Mouse (Mus musculus) stomach, embryonic 14.5 days (tissue): ENCODE data around the gene Irx4. TPM values are rescaled to one million over a fixed set of nuclear protein-coding genes. Genes with fewer than 3 reads are reported as not detected.

ENCODE experiments used
- ATAC-seq: fragments of 200-750 bp; cut with Nextera tagmentation; 2 replicates; pipeline ENCODE4 v1.8.0; 2017; ENCODE audit warnings: low read depth, moderate TSS enrichment; ENCODE audit not compliant: insufficient number of reproducible peaks, insufficient read depth, low FRiP score
- H3K27ac ChIP-seq: fragments of 300-500 bp; sonication (generic); 2 replicates; pipeline ENCODE4 v1.5.1; 2014; ENCODE audit warnings: mild to moderate bottlenecking, low read length, moderate library complexity, mixed read lengths
- H3K27me3 ChIP-seq: fragments of 300-500 bp; sonication (generic); 2 replicates; pipeline ENCODE4 v1.6.1; 2014; ENCODE audit warnings: low read length, control low read depth, mixed read lengths; ENCODE audit not compliant: control insufficient read depth, insufficient read depth
- H3K36me3 ChIP-seq: fragments of 300-500 bp; sonication (generic); 2 replicates; pipeline ENCODE4 v1.6.1; 2014; ENCODE audit warnings: mild to moderate bottlenecking, control low read depth, low read length, moderate library complexity, mixed read lengths; ENCODE audit not compliant: control insufficient read depth, insufficient read depth
- H3K4me1 ChIP-seq: fragments of 300-500 bp; sonication (generic); 2 replicates; pipeline ENCODE4 v1.6.1; 2014; ENCODE audit warnings: low read length, control low read depth, mixed read lengths; ENCODE audit not compliant: control insufficient read depth, insufficient read depth
- H3K4me2 ChIP-seq: fragments of 300-500 bp; sonication (generic); replicated peaks from 2 replicates; pipeline ENCODE4 v1.6.1; 2014; ENCODE audit warnings: low read depth, low read length, control low read depth
- H3K4me3 ChIP-seq: fragments of 300-500 bp; sonication (generic); 2 replicates; pipeline ENCODE4 v1.5.1; 2014; ENCODE audit warnings: low read depth, low read length, control low read depth
- H3K9ac ChIP-seq: fragments of 300-500 bp; sonication (generic); replicated peaks from 2 replicates; pipeline ENCODE4 v1.6.1; 2014; ENCODE audit warnings: low read depth, mild to moderate bottlenecking, control low read depth, low read length, moderate library complexity, mixed read lengths
- H3K9me3 ChIP-seq: fragments of 300-500 bp; sonication (generic); 2 replicates; pipeline ENCODE4 v1.6.1; 2016; ENCODE audit warnings: low read depth, low read length, control low read depth; ENCODE audit not compliant: control insufficient read depth
- WGBS: fragments of 180-500 bp; shearing (Covaris S2); extraction: QIAGEN DNeasy Blood & Tissue Kit; methylation state at CpG from one replicate; pipeline ENCODE4 v1.1.7; 2014; 5-methylcytosine and 5-hydroxymethylcytosine counted together
- polyA plus RNA-seq: library from polyadenylated mRNA; unstranded; fragments of >200 nt; fragmentation: Nextera tagmentation; extraction: Ambion mirVana; gene quantifications from 2 replicates; pipeline ENCODE4 v1.2.1, GENCODE M21; 2014

The Irx4 gene
- polyA plus RNA-seq, 1 experiment from 2014 or later, result not detected

DNA sequence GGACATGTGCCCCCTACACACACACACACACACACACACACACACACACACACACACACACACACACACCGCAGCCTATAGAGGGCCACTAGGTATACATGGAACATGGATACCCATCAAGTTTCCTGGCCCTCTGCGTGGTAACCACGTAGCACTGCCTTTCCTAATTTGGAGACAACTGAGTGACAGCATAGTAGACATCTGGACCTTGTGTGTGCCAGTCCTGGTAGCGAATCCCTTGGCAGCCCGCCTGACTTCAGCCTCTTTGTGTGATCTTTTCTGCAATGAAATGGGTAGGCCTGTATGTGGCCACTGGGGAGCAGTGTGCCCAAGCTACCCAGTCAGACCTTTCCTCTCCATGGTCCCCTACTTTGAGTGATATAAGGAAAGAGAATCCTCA, 39.0 kb downstream of the Irx4 start:
- ATAC-seq, result no peak
- WGBS, result 84% methylated on average over 5 of the region's 5 CpGs

DNA sequence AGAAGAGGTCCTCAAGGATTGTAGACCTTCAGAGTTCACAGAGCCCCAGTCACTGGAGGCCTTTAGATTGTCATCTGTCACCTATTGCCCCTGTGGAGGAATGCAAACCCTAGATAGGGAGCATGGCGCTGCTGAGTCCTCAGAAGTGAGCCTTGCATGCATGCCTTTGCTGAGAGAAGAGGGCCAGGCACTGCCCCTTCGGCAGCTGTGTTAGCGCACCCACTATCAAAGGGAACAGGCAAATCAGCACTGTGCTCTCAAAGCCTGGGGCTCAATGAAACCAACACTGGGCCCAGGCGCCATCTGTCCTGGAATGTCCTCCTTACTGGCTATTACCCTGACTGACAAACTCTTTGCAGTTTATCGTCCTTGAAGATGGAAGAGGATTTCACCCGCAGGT, 44.5 kb downstream of the Irx4 start:
- H3K36me3 ChIP-seq, result no peaks in the 10 kb centered on the region
- no peak overlapping the region for H3K4me2 ChIP-seq
- H3K9me3 ChIP-seq, result no peaks in the 10 kb centered on the region
- H3K4me3 ChIP-seq, result no peak overlapping the region
- ATAC-seq, result no peak
- no peak overlapping the region for H3K9ac ChIP-seq
- 55% methylated on average over 6 of the region's 6 CpGs for WGBS
- no peaks in the 10 kb centered on the region for H3K4me1 ChIP-seq
- no peak overlapping the region for H3K27ac ChIP-seq
- no peaks in the 10 kb centered on the region for H3K27me3 ChIP-seq

More for the DNA sequence above, 39.0 kb downstream of the Irx4 start:
- Histone ChIP-seq H3K27me3 (no peaks in the 10 kb centered on the region), H3K36me3 (no peaks in the 10 kb centered on the region), H3K4me3 (no peak overlapping the region), H3K9me3 (no peaks in the 10 kb centered on the region), H3K4me1 (no peaks in the 10 kb centered on the region), H3K27ac (no peak overlapping the region), H3K9ac (no peak overlapping the region), H3K4me2 (no peak overlapping the region)

DNA sequence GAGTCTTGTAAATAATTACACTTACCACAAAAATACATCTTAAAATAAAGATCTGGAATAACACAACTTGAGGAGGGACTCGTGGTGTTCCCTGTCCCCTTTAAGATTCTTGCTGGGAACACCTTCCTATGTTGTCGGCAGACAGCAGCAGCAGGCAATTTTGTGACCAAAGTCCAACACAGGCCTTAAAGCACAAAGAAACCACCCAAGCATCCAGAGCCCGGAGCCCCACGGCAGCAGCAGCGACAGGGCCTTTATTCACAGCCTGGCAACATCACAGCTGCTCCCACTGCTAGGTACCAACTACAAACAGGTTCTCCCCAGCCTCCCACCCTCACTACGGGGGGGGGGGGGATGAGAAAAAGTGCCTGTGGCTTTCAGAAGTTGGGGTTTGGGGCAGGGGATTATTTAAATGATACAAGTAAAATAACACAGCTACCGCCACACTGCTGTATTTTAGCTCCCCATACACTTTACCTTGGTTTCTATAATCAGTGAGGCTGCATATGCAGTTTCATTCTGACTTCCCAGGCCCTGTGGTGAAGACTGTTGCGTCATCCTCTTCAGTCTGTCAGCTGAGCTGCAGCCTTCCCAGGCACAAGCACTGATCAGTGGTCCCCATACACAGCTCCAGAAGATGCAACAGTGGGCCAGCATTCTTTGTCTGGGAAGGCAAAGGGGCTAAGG, 45.3 kb downstream of the Irx4 start:
- Histone ChIP-seq H3K4me3 (no peak overlapping the region), H3K9ac (no peak overlapping the region), H3K9me3 (no peaks in the 10 kb centered on the region), H3K4me2 (no peak overlapping the region), H3K27me3 (no peaks in the 10 kb centered on the region), H3K27ac (no peak overlapping the region), H3K36me3 (no peaks in the 10 kb centered on the region), H3K4me1 (no peaks in the 10 kb centered on the region)
- WGBS, result 60% methylated on average over 8 of the region's 8 CpGs
- ATAC-seq, result no peak

DNA sequence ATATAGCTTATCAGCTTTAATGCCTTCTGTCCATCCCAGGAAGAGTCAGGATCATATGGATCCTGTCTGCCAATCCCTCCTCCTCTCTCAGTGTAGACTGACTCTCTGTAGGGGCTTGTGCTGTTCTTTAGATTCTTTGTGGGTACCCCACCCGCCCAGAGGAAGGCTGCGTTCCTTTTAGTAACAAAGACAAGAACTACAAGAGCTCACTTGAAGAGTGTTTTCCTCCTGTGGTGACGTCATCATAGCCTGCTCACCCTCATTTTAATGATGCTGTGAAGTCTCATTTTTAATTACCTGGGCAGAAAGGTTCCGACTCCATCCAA, 45.8 kb downstream of the Irx4 start:
- Histone ChIP-seq H3K27ac (no peak overlapping the region), H3K4me2 (no peak overlapping the region), H3K9ac (no peak overlapping the region), H3K36me3 (no peaks in the 10 kb centered on the region), H3K9me3 (no peaks in the 10 kb centered on the region), H3K4me1 (no peaks in the 10 kb centered on the region), H3K4me3 (no peak overlapping the region), H3K27me3 (no peaks in the 10 kb centered on the region)
- whole genome bisulfite sequencing, result 62% methylated on average over 4 of the region's 4 CpGs
- ATAC-seq, result no peak

DNA sequence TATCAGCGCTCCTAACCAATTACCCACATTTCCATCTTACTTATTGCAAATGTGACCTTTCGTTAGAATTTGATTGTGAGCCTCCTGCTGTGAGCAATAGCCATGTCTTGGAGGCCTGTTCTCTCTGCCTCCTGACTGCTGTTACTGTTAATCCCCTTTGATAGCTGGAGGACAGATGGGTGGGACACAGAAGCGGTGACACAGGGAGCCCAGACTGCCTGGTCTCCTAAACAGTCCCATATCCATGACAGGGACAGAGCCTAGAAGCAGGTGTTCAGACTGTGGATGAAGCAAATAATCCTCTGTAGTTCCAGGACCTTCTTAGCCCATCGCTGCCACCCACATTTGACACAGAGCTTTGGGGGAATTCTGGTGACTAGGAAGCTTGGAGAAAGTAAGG, 46.2 kb downstream of the Irx4 start:
- no peak overlapping the region for H3K4me3 ChIP-seq
- H3K4me2 ChIP-seq, result no peak overlapping the region
- H3K36me3 ChIP-seq, result no peaks in the 10 kb centered on the region
- no peak overlapping the region for H3K27ac ChIP-seq
- H3K9ac ChIP-seq, result no peak overlapping the region
- H3K27me3 ChIP-seq, result no peaks in the 10 kb centered on the region
- ATAC-seq, result no peak
- no peaks in the 10 kb centered on the region for H3K4me1 ChIP-seq
- H3K9me3 ChIP-seq, result no peaks in the 10 kb centered on the region
- WGBS, result 71% methylated on average over 4 of the region's 4 CpGs

DNA sequence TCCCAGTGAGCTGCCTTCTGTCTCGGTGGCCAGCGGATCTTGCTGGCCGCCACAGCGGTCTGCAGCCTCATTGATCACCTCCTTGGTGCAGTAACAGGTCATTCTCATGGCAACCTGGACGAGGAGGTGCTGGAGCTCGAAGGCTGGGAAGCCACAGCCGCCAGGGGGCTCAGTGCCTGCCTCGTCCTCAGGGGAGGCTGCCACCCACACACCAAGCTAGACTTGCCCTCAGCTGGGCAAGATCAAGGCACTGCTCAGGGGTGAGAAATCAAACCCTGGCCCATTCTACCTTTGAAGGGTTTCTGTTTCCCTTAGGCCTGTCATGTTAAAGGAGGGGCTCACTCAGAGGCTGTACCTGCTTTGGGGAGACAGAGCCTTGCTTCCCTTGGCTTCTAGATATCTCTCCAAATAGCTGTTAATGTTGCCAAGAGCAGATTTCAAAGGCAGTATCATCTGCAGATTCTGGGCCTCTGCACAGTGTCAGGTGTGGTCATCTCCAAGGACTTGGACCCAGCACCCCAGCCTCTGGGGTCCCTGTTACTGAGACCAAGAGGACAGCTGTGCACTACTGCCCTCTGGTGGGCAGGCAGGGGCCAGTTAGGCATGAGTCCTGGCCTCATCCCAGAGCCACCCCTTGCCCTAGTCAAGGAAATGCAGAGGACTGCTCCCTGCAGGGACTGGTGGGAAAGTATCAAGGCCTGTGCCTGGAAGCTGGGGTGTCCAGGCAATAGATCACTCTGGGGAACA, 50.1 kb downstream of the Irx4 start:
- H3K9me3 ChIP-seq, result no peaks in the 10 kb centered on the region
- no peak overlapping the region for H3K9ac ChIP-seq
- H3K4me1 ChIP-seq, result no peaks in the 10 kb centered on the region
- ATAC-seq, result peak; percentile 47; the same call in 1 of the 2 replicates
- no peak overlapping the region for H3K4me3 ChIP-seq
- no peaks in the 10 kb centered on the region for H3K27me3 ChIP-seq
- H3K27ac ChIP-seq, result no peak overlapping the region
- 26% methylated on average over 8 of the region's 8 CpGs for WGBS
- H3K4me2 ChIP-seq, result no peak overlapping the region
- H3K36me3 ChIP-seq, result no peaks in the 10 kb centered on the region

Other genes starting within 250 kb of the Irx4 start
- gene Mrpl36, start 68.0 kb downstream of the Irx4 start, polyA plus RNA-seq, result 122 and 137 TPM in 2 replicates
- gene Ndufs6, start 68.1 kb downstream of the Irx4 start, polyA plus RNA-seq, result 348 and 364 TPM in 2 replicates
- 40.4 and 44.0 TPM in 2 replicates for gene Lpcat1, start 206.7 kb downstream of the Irx4 start, polyA plus RNA-seq